Mouse (Mus musculus) bone marrow, adult 2 months (tissue): ENCODE data around the gene Mpi. TPM values are rescaled to one million over a fixed set of nuclear protein-coding genes. Genes with fewer than 3 reads are reported as not detected.

Experiments
- H3K27ac ChIP-seq: fragments of 200-500 bp; 2 replicates; pipeline ENCODE4 v1.5.1; 2012; ENCODE audit warnings: low read depth, mild to moderate bottlenecking, control low read depth, inconsistent platforms, low read length; ENCODE audit not compliant: control insufficient read depth, poor library complexity, insufficient read depth
- H3K4me1 ChIP-seq: fragments of 200-500 bp; 2 replicates; pipeline ENCODE4 v1.6.1; 2011; ENCODE audit warnings: low read length; ENCODE audit not compliant: control insufficient read depth, insufficient read depth
- H3K4me3 ChIP-seq: fragments of 200-500 bp; replicated peaks from 2 replicates; pipeline ENCODE3; 2011; ENCODE audit warnings: mild to moderate bottlenecking, low read depth, low read length, control low read depth; ENCODE audit not compliant: control insufficient read depth
- CTCF ChIP-seq: fragments of 200-500 bp; IDR thresholded peaks from 2 replicates; pipeline ENCODE4 v1.5.1; 2011; ENCODE audit warnings: low read length, control low read depth; ENCODE audit not compliant: control insufficient read depth, insufficient read depth
- POLR2A ChIP-seq: fragments of 200-500 bp; IDR thresholded peaks from 2 replicates; pipeline ENCODE4 v1.6.1; 2011; ENCODE audit warnings: low read depth, mild to moderate bottlenecking, control low read depth, low read length, borderline replicate concordance; ENCODE audit not compliant: control insufficient read depth
- WGBS: fragments of 180-500 bp; shearing (Covaris S2); methylation state at CpG from one replicate; pipeline ENCODE4 v1.1.7; 2018; 5-methylcytosine and 5-hydroxymethylcytosine counted together
- polyA plus RNA-seq: library from polyadenylated mRNA; stranded (reverse); fragments of >200 nt; gene quantifications from 2 replicates; pipeline ENCODE4 v1.2.4, GENCODE M21; 2011; ENCODE audit warnings: low replicate concordance; ENCODE audit not compliant: missing spikeins, insufficient read depth, insufficient read length

The Mpi gene
- polyA plus RNA-seq = 11.7 and 17.8 TPM in 2 replicates

GRCm38 (mm10) chr9:57552139-57552887, at the start of gene Mpi:
TSS of gene Mpi (minus strand) at chr9:57552763.
- TF ChIP-seq POLR2A = no peak
- TF ChIP-seq CTCF = no peak
- under 1% methylated on average over 28 of the region's 28 CpGs for WGBS
- Histone ChIP-seq H3K4me3 (peak within 1 kb of the TSS; percentile 84), H3K4me1 (peaks cover 3% of the 10 kb centered on the region; the same call in 1 of the 2 replicates), H3K27ac (no peak within 1 kb of the TSS)

GRCm38 (mm10) chr9:57602098-57602497, 49.5 kb upstream of the Mpi start:
- H3K4me1 ChIP-seq = no peaks in the 10 kb centered on the region
- no peak overlapping the region for H3K4me3 ChIP-seq
- TF ChIP-seq CTCF = no peak
- TF ChIP-seq POLR2A = no peak
- 65% methylated on average over 8 of the region's 8 CpGs for WGBS
- no peak overlapping the region for H3K27ac ChIP-seq

- Histone ChIP-seq H3K27ac (no peak overlapping the region), H3K4me3 (no peak overlapping the region), H3K4me1 (no peaks in the 10 kb centered on the region)
- no peak for TF ChIP-seq POLR2A
- TF ChIP-seq CTCF = no peak
- WGBS = 68% methylated on average over 2 of the region's 2 CpGs
These were observed 48.8 kb upstream of the Mpi start for GRCm38 (mm10) chr9:57601353-57601706.

GRCm38 (mm10) chr9:57600620-57601352, 48.2 kb upstream of the Mpi start:
- Histone ChIP-seq H3K27ac (no peak overlapping the region), H3K4me3 (no peak overlapping the region), H3K4me1 (no peaks in the 10 kb centered on the region)
- 34% methylated on average over 3 of the region's 3 CpGs for WGBS
- TF ChIP-seq CTCF = no peak
- no peak for TF ChIP-seq POLR2A

- 82% methylated on average over 8 of the region's 8 CpGs for WGBS
These were observed 46.4 kb upstream of the Mpi start for GRCm38 (mm10) chr9:57598851-57599563.

GRCm38 (mm10) chr9:57597929-57598382, 45.4 kb upstream of the Mpi start:
- no peak overlapping the region for H3K27ac ChIP-seq
- TF ChIP-seq POLR2A (no peak), CTCF (no peak)
- whole genome bisulfite sequencing = 71% methylated on average over 4 of the region's 4 CpGs
- H3K4me3 ChIP-seq = no peak overlapping the region
- no peaks in the 10 kb centered on the region for H3K4me1 ChIP-seq

More at GRCm38 (mm10) chr9:57598851-57599563, 46.4 kb upstream of the Mpi start:
- TF ChIP-seq POLR2A = no peak
- no peak for TF ChIP-seq CTCF
- no peak overlapping the region for H3K27ac ChIP-seq
- no peak overlapping the region for H3K4me3 ChIP-seq
- H3K4me1 ChIP-seq = no peaks in the 10 kb centered on the region

GRCm38 (mm10) chr9:57597265-57597664, 44.7 kb upstream of the Mpi start:
- no peak overlapping the region for H3K27ac ChIP-seq
- 80% methylated on average over 8 of the region's 8 CpGs for WGBS
- H3K4me1 ChIP-seq = no peaks in the 10 kb centered on the region
- no peak overlapping the region for H3K4me3 ChIP-seq
- TF ChIP-seq CTCF (no peak), POLR2A (no peak)

GRCm38 (mm10) chr9:57594174-57594509, 41.6 kb upstream of the Mpi start:
- TF ChIP-seq CTCF (no peak), POLR2A (no peak)
- Histone ChIP-seq H3K27ac (no peak overlapping the region), H3K4me3 (no peak overlapping the region), H3K4me1 (peaks cover under 1% of the 10 kb centered on the region; the same call in 1 of the 2 replicates)
- 79% methylated on average over 9 of the region's 9 CpGs for WGBS
